Mouse (Mus musculus) hindbrain, embryonic 12.5 days (tissue): ENCODE data around the gene Inpp1. TPM values are rescaled to one million over a fixed set of nuclear protein-coding genes. Genes with fewer than 3 reads are reported as not detected.
"Not testable (repeated sequence)": the region's sequence is repeated elsewhere in the genome, so short reads cannot be mapped to it uniquely, and the experiment has no call there.

ENCODE experiments used
- ATAC-seq: fragments of 200-750 bp; cut with Nextera tagmentation; 2 replicates; pipeline ENCODE4 v1.8.0; 2017; ENCODE audit warnings: moderate TSS enrichment; ENCODE audit not compliant: low FRiP score
- H3K27ac ChIP-seq: fragments of 300-500 bp; sonication (generic); 2 replicates; pipeline ENCODE4 v1.5.1; 2016; ENCODE audit warnings: mild to moderate bottlenecking
- H3K27me3 ChIP-seq: fragments of 300-500 bp; sonication (generic); 2 replicates; pipeline ENCODE4 v1.6.1; 2016; ENCODE audit warnings: mild to moderate bottlenecking
- H3K36me3 ChIP-seq: fragments of 300-500 bp; sonication (generic); 2 replicates; pipeline ENCODE4 v1.6.1; 2016; ENCODE audit warnings: mild to moderate bottlenecking
- H3K4me1 ChIP-seq: fragments of 300-500 bp; sonication (generic); 2 replicates; pipeline ENCODE4 v1.6.1; 2016
- H3K4me2 ChIP-seq: fragments of 300-500 bp; sonication (generic); replicated peaks from 2 replicates; pipeline ENCODE4 v1.6.1; 2016; ENCODE audit warnings: mild to moderate bottlenecking
- H3K4me3 ChIP-seq: fragments of 300-500 bp; sonication (generic); 2 replicates; pipeline ENCODE4 v1.5.1; 2016; ENCODE audit warnings: mild to moderate bottlenecking
- H3K9ac ChIP-seq: fragments of 300-500 bp; sonication (generic); 2 replicates; pipeline ENCODE4 v1.6.1; 2016; ENCODE audit warnings: mild to moderate bottlenecking, moderate library complexity
- H3K9me3 ChIP-seq: fragments of 300-500 bp; sonication (generic); replicated peaks from 2 replicates; pipeline ENCODE4 v1.6.1; 2016; ENCODE audit warnings: mild to moderate bottlenecking
- WGBS: fragments of 180-500 bp; shearing (Covaris S2); methylation state at CpG from one replicate; pipeline ENCODE4 v1.1.7; 2016; 5-methylcytosine and 5-hydroxymethylcytosine counted together
- polyA plus RNA-seq: library from polyadenylated mRNA; unstranded; fragments of >200 nt; fragmentation: Nextera tagmentation; extraction: Ambion mirVana; gene quantifications from 2 replicates; pipeline ENCODE4 v1.2.1, GENCODE M21; 2016

The Inpp1 gene
- polyA plus RNA-seq, result 15.7 and 21.0 TPM in 2 replicates

- H3K9ac ChIP-seq, result peak within 1 kb of the TSS; percentile 89
- under 1% methylated on average over 58 of the region's 59 CpGs for WGBS
- H3K27ac ChIP-seq, result peak within 1 kb of the TSS; percentile 84
- peaks cover 12% of the 10 kb centered on the region for H3K4me1 ChIP-seq
- no peaks in the 10 kb centered on the region for H3K27me3 ChIP-seq
- ATAC-seq, result peak; percentile 87
- peak within 1 kb of the TSS; percentile 64 for H3K4me3 ChIP-seq
- peak within 1 kb of the TSS; percentile 81 for H3K4me2 ChIP-seq
- H3K36me3 ChIP-seq, result no peaks in the 10 kb centered on the region
- H3K9me3 ChIP-seq, result no peaks in the 10 kb centered on the region
These were observed at the start of gene Inpp1 for GRCm38 (mm10) chr1:52816910-52817812. Gene Inpp1 (minus strand): TSS chr1:52817688.

GRCm38 (mm10) chr1:52866007-52866406, 48.5 kb upstream of the Inpp1 start:
- no peaks in the 10 kb centered on the region for H3K4me1 ChIP-seq
- H3K9me3 ChIP-seq, result no peaks in the 10 kb centered on the region
- H3K27ac ChIP-seq, result no peak overlapping the region
- no peak for ATAC-seq
- 0 out of 2 replicates have a peak, but pooled peaks cover under 1% of the 10 kb centered on the region for H3K36me3 ChIP-seq
- H3K9ac ChIP-seq, result no peak overlapping the region
- no peak overlapping the region for H3K4me2 ChIP-seq
- H3K27me3 ChIP-seq, result no peaks in the 10 kb centered on the region
- WGBS, result 96% methylated on average over 3 of the region's 3 CpGs
- no peak overlapping the region for H3K4me3 ChIP-seq

GRCm38 (mm10) chr1:52864220-52864619, 46.7 kb upstream of the Inpp1 start:
- ATAC-seq, result no peak
- no peak overlapping the region for H3K27ac ChIP-seq

GRCm38 (mm10) chr1:52855904-52856601, 38.6 kb upstream of the Inpp1 start:
- Histone ChIP-seq H3K4me2 (no peak overlapping the region), H3K9ac (no peak overlapping the region)
- WGBS, result 84% methylated on average over 7 of the region's 7 CpGs

More at GRCm38 (mm10) chr1:52864220-52864619, 46.7 kb upstream of the Inpp1 start:
- Histone ChIP-seq H3K4me3 (no peak overlapping the region), H3K27me3 (no peaks in the 10 kb centered on the region), H3K9me3 (no peaks in the 10 kb centered on the region), H3K9ac (no peak overlapping the region), H3K36me3 (peaks cover 10% of the 10 kb centered on the region; the same call in 1 of the 2 replicates), H3K4me2 (no peak overlapping the region), H3K4me1 (no peaks in the 10 kb centered on the region)
- WGBS, result 91% methylated on average over 1 of the region's 1 CpGs

GRCm38 (mm10) chr1:52854029-52854428, 36.5 kb upstream of the Inpp1 start:
- H3K27me3 ChIP-seq, H3K4me2 ChIP-seq, H3K9me3 ChIP-seq, H3K27ac ChIP-seq, H3K4me1 ChIP-seq, H3K4me3 ChIP-seq, H3K9ac ChIP-seq, H3K36me3 ChIP-seq: not testable (repeated sequence)
- ATAC-seq, result peak; percentile 52; the same call in 1 of the 2 replicates
- WGBS, result 56% methylated on average over 1 of the region's 1 CpGs

More at GRCm38 (mm10) chr1:52855904-52856601, 38.6 kb upstream of the Inpp1 start:
- Histone ChIP-seq H3K9me3 (no peaks in the 10 kb centered on the region), H3K36me3 (peaks cover 10% of the 10 kb centered on the region; the same call in 1 of the 2 replicates), H3K27me3 (no peaks in the 10 kb centered on the region), H3K27ac (no peak overlapping the region), H3K4me1 (no peaks in the 10 kb centered on the region), H3K4me3 (no peak overlapping the region)
- no peak for ATAC-seq

- Histone ChIP-seq H3K4me2 (no peak overlapping the region), H3K9ac (no peak overlapping the region), H3K27ac (no peak overlapping the region), H3K36me3 (no peaks in the 10 kb centered on the region), H3K4me3 (no peak overlapping the region), H3K4me1 (peaks cover 9% of the 10 kb centered on the region), H3K9me3 (no peaks in the 10 kb centered on the region), H3K27me3 (no peaks in the 10 kb centered on the region)
- no peak for ATAC-seq
- WGBS, result 75% methylated on average over 4 of the region's 4 CpGs
These were observed 31.9 kb upstream of the Inpp1 start for GRCm38 (mm10) chr1:52849422-52849821.

- WGBS, result 94% methylated on average over 4 of the region's 4 CpGs
- Histone ChIP-seq H3K4me2 (no peak overlapping the region), H3K9me3 (no peaks in the 10 kb centered on the region), H3K9ac (no peak overlapping the region), H3K36me3 (no peaks in the 10 kb centered on the region), H3K27ac (no peak overlapping the region), H3K4me3 (no peak overlapping the region), H3K4me1 (peaks cover 13% of the 10 kb centered on the region), H3K27me3 (no peaks in the 10 kb centered on the region)
- no peak for ATAC-seq
These were observed 29.1 kb upstream of the Inpp1 start for GRCm38 (mm10) chr1:52846556-52846955.

- Histone ChIP-seq H3K4me3 (peak within 1 kb of the TSS; percentile 53), H3K27ac (peak within 1 kb of the TSS; percentile 82), H3K9me3 (no peaks in the 10 kb centered on the region), H3K4me2 (peak within 1 kb of the TSS; percentile 62), H3K9ac (peak within 1 kb of the TSS; percentile 65), H3K36me3 (no peaks in the 10 kb centered on the region), H3K4me1 (peaks cover 13% of the 10 kb centered on the region), H3K27me3 (no peaks in the 10 kb centered on the region)
- 3% methylated on average over 45 of the region's 45 CpGs for whole genome bisulfite sequencing
- ATAC-seq, result peak; percentile 100
These were observed 27.5 kb upstream of the Inpp1 start, which contains the start of gene Hibch for GRCm38 (mm10) chr1:52844782-52845665. Gene Hibch (plus strand): TSS chr1:52844929.

- peak; percentile 58; the same call in 1 of the 2 replicates for ATAC-seq
- no peak overlapping the region for H3K27ac ChIP-seq
- H3K4me1 ChIP-seq, result peaks cover 13% of the 10 kb centered on the region
- H3K4me3 ChIP-seq, result peak overlapping the region; percentile 53
- no peaks in the 10 kb centered on the region for H3K9me3 ChIP-seq
- 18% methylated on average over 3 of the region's 3 CpGs for WGBS
- no peaks in the 10 kb centered on the region for H3K27me3 ChIP-seq
- no peaks in the 10 kb centered on the region for H3K36me3 ChIP-seq
- peak overlapping the region; percentile 65; the same call in 1 of the 2 replicates for H3K9ac ChIP-seq
- peak overlapping the region; percentile 62 for H3K4me2 ChIP-seq
These were observed 26.9 kb upstream of the Inpp1 start for GRCm38 (mm10) chr1:52844354-52844753.

- Histone ChIP-seq H3K36me3 (no peaks in the 10 kb centered on the region), H3K9me3 (no peaks in the 10 kb centered on the region), H3K4me3 (no peak overlapping the region), H3K27ac (no peak overlapping the region), H3K9ac (no peak overlapping the region), H3K27me3 (no peaks in the 10 kb centered on the region), H3K4me1 (peaks cover 2% of the 10 kb centered on the region), H3K4me2 (no peak overlapping the region)
- no peak for ATAC-seq
- 92% methylated on average over 3 of the region's 3 CpGs for WGBS
These were observed 21.6 kb upstream of the Inpp1 start for GRCm38 (mm10) chr1:52839099-52839498.

GRCm38 (mm10) chr1:52817813-52818147, 292 bp upstream of the Inpp1 start:
- peak overlapping the region; percentile 81 for H3K4me2 ChIP-seq
- H3K36me3 ChIP-seq, result no peaks in the 10 kb centered on the region
- H3K9ac ChIP-seq, result peak overlapping the region; percentile 89
- peak overlapping the region; percentile 64 for H3K4me3 ChIP-seq
- 3% methylated on average over 7 of the region's 7 CpGs for WGBS
- H3K4me1 ChIP-seq, result peaks cover 12% of the 10 kb centered on the region
- peak overlapping the region; percentile 84 for H3K27ac ChIP-seq
- no peaks in the 10 kb centered on the region for H3K9me3 ChIP-seq
- no peak; the same call in 1 of the 2 replicates for ATAC-seq
- H3K27me3 ChIP-seq, result no peaks in the 10 kb centered on the region
